Mouse (Mus musculus) liver, embryonic 11.5 days (tissue): ENCODE measurements around the gene Por. TPM values are rescaled to one million over a fixed set of nuclear protein-coding genes. Genes with fewer than 3 reads are reported as not detected.

Source experiments
- ATAC-seq: fragments of 200-750 bp; cut with Nextera tagmentation; replicated peaks from 2 replicates; pipeline ENCODE4 v1.8.0; 2017; ENCODE audit warnings: moderate number of reproducible peaks, mild to moderate bottlenecking, moderate TSS enrichment, moderate library complexity; ENCODE audit not compliant: low FRiP score
- DNase-seq: peaks from one replicate; pipeline ENCODE4 v3.0.0-alpha.2; 2017; ENCODE audit warnings: low spot score
- H3K27ac ChIP-seq: fragments of 300-500 bp; sonication (generic); 2 replicates; pipeline ENCODE4 v1.5.1; 2014; ENCODE audit warnings: mild to moderate bottlenecking, low read depth, low read length, control low read depth
- H3K27me3 ChIP-seq: fragments of 300-500 bp; sonication (generic); replicated peaks from 2 replicates; pipeline ENCODE4 v1.6.1; 2014; ENCODE audit warnings: low read length, mixed read lengths; ENCODE audit not compliant: control insufficient read depth, insufficient read depth
- H3K36me3 ChIP-seq: fragments of 300-500 bp; sonication (generic); 2 replicates; pipeline ENCODE4 v1.6.1; 2014; ENCODE audit warnings: mild to moderate bottlenecking, low read length, moderate library complexity, mixed read lengths; ENCODE audit not compliant: control insufficient read depth, insufficient read depth
- H3K4me1 ChIP-seq: fragments of 300-500 bp; sonication (generic); replicated peaks from 2 replicates; pipeline ENCODE4 v1.6.1; 2014; ENCODE audit warnings: low read length, mixed read lengths; ENCODE audit not compliant: control insufficient read depth, insufficient read depth
- H3K4me2 ChIP-seq: fragments of 300-500 bp; sonication (generic); 2 replicates; pipeline ENCODE4 v1.6.1; 2014; ENCODE audit warnings: mild to moderate bottlenecking, control low read depth, moderate library complexity
- H3K4me3 ChIP-seq: fragments of 300-500 bp; sonication (generic); 2 replicates; pipeline ENCODE4 v1.5.1; 2014; ENCODE audit warnings: low read depth, low read length, control low read depth
- H3K9ac ChIP-seq: fragments of 300-500 bp; sonication (generic); 2 replicates; pipeline ENCODE4 v1.6.1; 2014; ENCODE audit warnings: low read depth, low read length, control low read depth
- H3K9me3 ChIP-seq: fragments of 300-500 bp; sonication (generic); 2 replicates; pipeline ENCODE4 v1.6.1; 2016; ENCODE audit warnings: low read length, inconsistent platforms, mixed read lengths; ENCODE audit not compliant: control insufficient read depth
- WGBS: fragments of 180-500 bp; shearing (Covaris S2); extraction: QIAGEN DNeasy Blood & Tissue Kit; methylation state at CpG from one replicate; pipeline ENCODE4 v1.1.7; 2014; 5-methylcytosine and 5-hydroxymethylcytosine counted together
- polyA plus RNA-seq: library from polyadenylated mRNA; unstranded; fragments of >200 nt; fragmentation: Nextera tagmentation; extraction: Ambion mirVana; gene quantifications from 2 replicates; pipeline ENCODE4 v1.2.1, GENCODE M21; 2014

The Por gene
- polyA plus RNA-seq, 1 experiment from 2014 or later: 48.1 TPM

- peak overlapping the region; percentile 67 for H3K4me2 ChIP-seq
- ATAC-seq (peak; percentile 80), DNase-seq (no peak)
- peak overlapping the region; percentile 70 for H3K27ac ChIP-seq
- no peaks in the 10 kb centered on the region for H3K27me3 ChIP-seq
- under 1% methylated on average over 21 of the region's 21 CpGs for WGBS
- 0 out of 2 replicates have a peak, but pooled peaks cover 2% of the 10 kb centered on the region for H3K36me3 ChIP-seq
- H3K4me3 ChIP-seq: peak overlapping the region; percentile 78
- H3K9me3 ChIP-seq: no peaks in the 10 kb centered on the region
- peaks cover 7% of the 10 kb centered on the region for H3K4me1 ChIP-seq
- H3K9ac ChIP-seq: peak overlapping the region; percentile 86
Measured at GRCm38 (mm10) chr5:135632797-135633144, 37.1 kb upstream of the Por start.

GRCm38 (mm10) chr5:135639760-135640458 is 29.9 kb upstream of the Por start:
- WGBS: 46% methylated on average over 7 of the region's 7 CpGs
- peak overlapping the region; percentile 57 for H3K27ac ChIP-seq
- H3K36me3 ChIP-seq: peaks cover 11% of the 10 kb centered on the region; the same call in 1 of the 2 replicates
- H3K4me1 ChIP-seq: peaks cover 22% of the 10 kb centered on the region
- no peak overlapping the region for H3K4me3 ChIP-seq
- no peak overlapping the region for H3K4me2 ChIP-seq
- ATAC-seq (0 out of 2 replicates have a peak, but pooled peaks have one; percentile 37), DNase-seq (no peak)
- H3K9ac ChIP-seq: no peak overlapping the region
- no peaks in the 10 kb centered on the region for H3K27me3 ChIP-seq
- no peaks in the 10 kb centered on the region for H3K9me3 ChIP-seq

GRCm38 (mm10) chr5:135640459-135640789 is 29.4 kb upstream of the Por start:
- peaks cover 22% of the 10 kb centered on the region for H3K4me1 ChIP-seq
- no peak for DNase-seq
- H3K36me3 ChIP-seq: peaks cover 9% of the 10 kb centered on the region; the same call in 1 of the 2 replicates
- H3K4me3 ChIP-seq: no peak overlapping the region
- peak overlapping the region; percentile 57; the same call in 1 of the 2 replicates for H3K27ac ChIP-seq
- ATAC-seq: no peak
- no peaks in the 10 kb centered on the region for H3K9me3 ChIP-seq
- H3K4me2 ChIP-seq: no peak overlapping the region
- no peaks in the 10 kb centered on the region for H3K27me3 ChIP-seq
- no peak overlapping the region for H3K9ac ChIP-seq
- 80% methylated on average over 6 of the region's 6 CpGs for WGBS

GRCm38 (mm10) chr5:135641028-135641427 is 28.8 kb upstream of the Por start:
- Histone ChIP-seq H3K27ac (no peak overlapping the region), H3K27me3 (no peaks in the 10 kb centered on the region), H3K4me2 (no peak overlapping the region), H3K9ac (no peak overlapping the region), H3K4me3 (no peak overlapping the region), H3K9me3 (no peaks in the 10 kb centered on the region), H3K36me3 (peaks cover 9% of the 10 kb centered on the region; the same call in 1 of the 2 replicates), H3K4me1 (peaks cover 22% of the 10 kb centered on the region)
- DNase-seq: no peak
- 87% methylated on average over 1 of the region's 1 CpGs for WGBS
- no peak for ATAC-seq

GRCm38 (mm10) chr5:135642686-135643551 is 26.9 kb upstream of the Por start:
- Histone ChIP-seq H3K4me3 (no peak overlapping the region), H3K27ac (peak overlapping the region; percentile 40; the same call in 1 of the 2 replicates), H3K36me3 (peaks cover 8% of the 10 kb centered on the region; the same call in 1 of the 2 replicates), H3K4me1 (peaks cover 22% of the 10 kb centered on the region), H3K27me3 (no peaks in the 10 kb centered on the region), H3K9ac (no peak overlapping the region), H3K4me2 (peak overlapping the region; percentile 17; the same call in 1 of the 2 replicates), H3K9me3 (no peaks in the 10 kb centered on the region)
- ATAC-seq: peak; percentile 68
- DNase-seq: no peak
- WGBS: 58% methylated on average over 10 of the region's 10 CpGs

GRCm38 (mm10) chr5:135643552-135643842 is 26.3 kb upstream of the Por start:
- H3K27me3 ChIP-seq: no peaks in the 10 kb centered on the region
- no peak overlapping the region for H3K9ac ChIP-seq
- H3K4me1 ChIP-seq: peaks cover 23% of the 10 kb centered on the region
- DNase-seq (no peak), ATAC-seq (no peak)
- H3K4me3 ChIP-seq: no peak overlapping the region
- no peak overlapping the region for H3K27ac ChIP-seq
- 89% methylated on average over 1 of the region's 1 CpGs for WGBS
- no peak overlapping the region for H3K4me2 ChIP-seq
- peaks cover 7% of the 10 kb centered on the region; the same call in 1 of the 2 replicates for H3K36me3 ChIP-seq
- H3K9me3 ChIP-seq: no peaks in the 10 kb centered on the region

- no peak for DNase-seq
- no peak for ATAC-seq
- Histone ChIP-seq H3K4me2 (no peak overlapping the region), H3K4me3 (no peak overlapping the region), H3K9ac (no peak overlapping the region), H3K4me1 (peaks cover 25% of the 10 kb centered on the region), H3K36me3 (peaks cover 5% of the 10 kb centered on the region; the same call in 1 of the 2 replicates), H3K9me3 (no peaks in the 10 kb centered on the region), H3K27me3 (no peaks in the 10 kb centered on the region), H3K27ac (no peak overlapping the region)
- WGBS: 90% methylated on average over 8 of the region's 8 CpGs
Measured at GRCm38 (mm10) chr5:135643869-135644268, 26.0 kb upstream of the Por start.

GRCm38 (mm10) chr5:135645330-135645729 is 24.5 kb upstream of the Por start:
- 83% methylated on average over 5 of the region's 5 CpGs for WGBS

More at GRCm38 (mm10) chr5:135645330-135645729, 24.5 kb upstream of the Por start:
- H3K27me3 ChIP-seq: no peaks in the 10 kb centered on the region
- no peak for DNase-seq
- no peak overlapping the region for H3K9ac ChIP-seq
- H3K27ac ChIP-seq: no peak overlapping the region
- H3K4me1 ChIP-seq: peaks cover 16% of the 10 kb centered on the region
- H3K36me3 ChIP-seq: no peaks in the 10 kb centered on the region
- no peaks in the 10 kb centered on the region for H3K9me3 ChIP-seq
- H3K4me2 ChIP-seq: no peak overlapping the region
- H3K4me3 ChIP-seq: no peak overlapping the region
- no peak for ATAC-seq
